Mouse (Mus musculus) G1E (cell line): ENCODE measurements around the gene Mcat. TPM values are rescaled to one million over a fixed set of nuclear protein-coding genes. Genes with fewer than 3 reads are reported as not detected.

Experiments
- ATAC-seq: 2 replicates; pipeline ENCODE4 v1.8.0; 2016; ENCODE audit warnings: mild to moderate bottlenecking; ENCODE audit not compliant: insufficient number of reproducible peaks, poor library complexity, low FRiP score, severe bottlenecking; ENCODE audit errors: extremely low read depth
- DNase-seq: peaks from one replicate; pipeline ENCODE4 v3.0.0; 2012; ENCODE audit warnings: low spot score
- H3K27me3 ChIP-seq: 2 replicates; pipeline ENCODE4 v1.6.1; 2012; ENCODE audit warnings: mild to moderate bottlenecking, low read length, inconsistent platforms; ENCODE audit not compliant: insufficient read depth
- H3K36me3 ChIP-seq: replicated peaks from 2 replicates; pipeline ENCODE3; 2012; ENCODE audit warnings: mild to moderate bottlenecking, inconsistent platforms
- H3K4me1 ChIP-seq: 2 replicates; pipeline ENCODE4 v1.6.1; 2012; ENCODE audit warnings: low read depth, low read length, inconsistent platforms, mixed read lengths; ENCODE audit not compliant: insufficient read depth
- H3K4me3 ChIP-seq: 2 replicates; pipeline ENCODE4 v1.5.1; 2012; ENCODE audit warnings: low read depth, mild to moderate bottlenecking, inconsistent platforms, low read length, moderate library complexity, mixed read lengths
- H3K9me3 ChIP-seq: replicated peaks from 2 replicates; pipeline ENCODE4 v1.6.1; 2012; ENCODE audit warnings: inconsistent platforms
- CTCF ChIP-seq: IDR thresholded peaks from 2 replicates; pipeline ENCODE4 v1.5.1; 2012; ENCODE audit warnings: low read depth, low read length, inconsistent platforms, mixed read lengths
- GATA1 ChIP-seq: IDR thresholded peaks from 2 replicates; pipeline ENCODE4 v1.6.1; 2012; ENCODE audit warnings: borderline replicate concordance, low read length, inconsistent platforms, mixed read lengths
- GATA2 ChIP-seq: IDR thresholded peaks from 2 replicates; pipeline ENCODE4 v1.6.1; 2012; ENCODE audit warnings: low read depth, low read length, inconsistent platforms, borderline replicate concordance
- POLR2AphosphoS5 ChIP-seq: IDR thresholded peaks from 2 replicates; pipeline ENCODE4 v1.6.1; 2012; ENCODE audit warnings: low read depth, low read length, inconsistent platforms; ENCODE audit not compliant: insufficient replicate concordance
- TAL1 ChIP-seq: conservative IDR thresholded peaks from 2 replicates; pipeline ENCODE4 v1.6.1; 2012; ENCODE audit warnings: low read depth, low read length, inconsistent platforms, mixed read lengths
- polyA plus RNA-seq: library from polyadenylated mRNA; stranded (reverse); fragments of >175 nt; gene quantifications from 2 replicates; pipeline ENCODE4 v1.2.3, GENCODE M21; 2012
- total RNA-seq, 2 experiments: library from RNA; stranded (forward) in 1 of 2; stranded (reverse) in 1 of 2; fragments of 200-1000 nt in 1 of 2; fragments of >200 nt in 1 of 2; fragmentation: Nextera tagmentation in 1 of 2; gene quantifications; 2 replicates each; pipeline ENCODE4 v1.2.3; 2014 to 2017

Mcat gene
- total RNA-seq (2014; fragmentation: Nextera tagmentation) (8.5 and 17.7 TPM in 2 replicates), total RNA-seq (2017) (13.4 and 14.0 TPM in 2 replicates), polyA plus RNA-seq (17.1 and 20.2 TPM in 2 replicates)

DNA sequence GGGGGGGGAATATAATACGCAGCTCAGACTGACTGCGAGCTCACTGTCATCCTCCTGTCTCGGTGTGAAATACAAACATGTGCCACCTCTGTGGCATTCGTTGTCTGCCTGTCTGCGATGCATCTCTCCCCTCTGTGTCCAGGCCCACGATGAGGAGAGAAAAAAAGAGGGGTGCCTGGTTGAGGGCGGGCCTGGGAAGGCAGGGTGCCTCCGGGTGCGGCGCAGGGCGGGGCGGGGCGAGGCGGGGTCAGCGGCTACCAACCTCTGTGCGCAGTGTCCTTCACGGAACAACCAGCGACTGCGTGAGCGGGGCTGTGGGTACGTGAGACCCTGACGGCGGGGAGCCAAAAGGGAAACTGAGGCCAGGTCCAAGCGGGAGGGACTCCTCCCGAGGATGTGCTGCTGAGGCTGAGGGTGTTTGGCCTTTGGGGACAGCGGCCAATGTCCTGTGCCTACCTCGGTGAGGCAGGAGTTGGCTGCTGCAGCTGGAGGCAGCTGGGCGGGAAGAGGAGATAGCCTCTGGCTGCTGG lies at the start of gene Mcat, which contains the start of gene Tspo:
TSS of gene Mcat (minus strand) at position 461 of the 530 bp plus-strand sequence.
TSS of gene Tspo (plus strand) at position 266 of the 530 bp plus-strand sequence.
- peak; percentile 56 for DNase-seq
- Histone ChIP-seq H3K27me3 (no peaks in the 10 kb centered on the region), H3K36me3 (peaks cover 9% of the 10 kb centered on the region), H3K4me1 (peaks cover 61% of the 10 kb centered on the region), H3K9me3 (no peaks in the 10 kb centered on the region), H3K4me3 (peak within 1 kb of the TSS; percentile 87)
- TF ChIP-seq CTCF (no peak), TAL1 (no peak), GATA1 (no peak), POLR2AphosphoS5 (no peak), GATA2 (no peak)
- peak; percentile 43 for ATAC-seq

DNA sequence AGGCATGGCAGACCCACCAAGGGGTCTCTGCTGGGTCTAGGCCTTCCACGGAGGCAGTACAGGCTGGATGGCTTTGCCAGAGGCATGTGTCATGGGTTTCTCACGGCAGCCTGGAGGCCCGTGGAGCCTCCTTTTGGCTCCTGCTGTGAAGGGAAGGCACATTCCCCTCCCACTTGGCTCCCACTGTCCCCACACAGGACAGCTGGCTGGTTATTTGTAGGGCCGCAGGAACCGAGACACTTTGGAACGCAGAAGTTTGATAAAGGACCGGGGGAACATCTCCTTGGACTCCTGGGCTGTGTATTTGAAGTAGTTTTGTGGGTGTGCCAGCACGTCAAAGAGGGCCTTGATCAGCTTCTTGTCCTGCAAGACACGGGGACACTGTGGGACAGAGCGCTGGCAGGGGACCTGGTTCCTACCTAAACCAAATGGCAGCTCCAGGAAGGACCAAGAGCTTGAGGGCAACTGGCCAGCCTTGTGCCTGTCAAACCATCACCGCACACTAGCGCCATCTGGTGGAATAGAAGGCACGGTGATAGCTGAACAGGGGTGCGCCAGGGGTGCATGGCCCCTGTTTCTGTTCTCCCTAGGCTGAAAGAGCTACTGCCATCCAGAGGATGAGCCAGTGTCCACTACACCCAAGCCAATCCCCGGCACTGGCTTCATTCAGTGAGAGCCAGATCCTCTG lies 43.7 kb upstream of the Mcat start:
- ATAC-seq (peak; percentile 67), DNase-seq (peak; percentile 79)
- Histone ChIP-seq H3K4me3 (no peak overlapping the region), H3K4me1 (peaks cover 46% of the 10 kb centered on the region), H3K9me3 (no peaks in the 10 kb centered on the region), H3K27me3 (peaks cover 35% of the 10 kb centered on the region), H3K36me3 (peaks cover 2% of the 10 kb centered on the region)
- peak; percentile 91 for TF ChIP-seq CTCF
- TF ChIP-seq GATA1: no peak
- no peak for TF ChIP-seq GATA2
- TF ChIP-seq POLR2AphosphoS5: no peak
- TF ChIP-seq TAL1: no peak

GRCm38 (mm10) chr15:83606700-83607099 lies 43.1 kb upstream of the Mcat start:
- Histone ChIP-seq H3K9me3 (no peaks in the 10 kb centered on the region), H3K27me3 (peaks cover 30% of the 10 kb centered on the region), H3K36me3 (peaks cover 2% of the 10 kb centered on the region), H3K4me3 (no peak overlapping the region), H3K4me1 (peaks cover 51% of the 10 kb centered on the region)
- TF ChIP-seq POLR2AphosphoS5 (no peak), GATA1 (no peak), CTCF (no peak), GATA2 (no peak), TAL1 (no peak)
- no peak for ATAC-seq
- no peak for DNase-seq

GRCm38 (mm10) chr15:83606216-83606615 lies 42.6 kb upstream of the Mcat start:
- Histone ChIP-seq H3K27me3 (peaks cover 28% of the 10 kb centered on the region), H3K4me1 (peaks cover 55% of the 10 kb centered on the region), H3K9me3 (no peaks in the 10 kb centered on the region), H3K4me3 (no peak overlapping the region), H3K36me3 (peaks cover 2% of the 10 kb centered on the region)
- TF ChIP-seq GATA2: no peak
- TF ChIP-seq TAL1: no peak
- TF ChIP-seq GATA1: no peak
- TF ChIP-seq CTCF: no peak
- no peak for TF ChIP-seq POLR2AphosphoS5
- ATAC-seq (no peak), DNase-seq (no peak)

DNA sequence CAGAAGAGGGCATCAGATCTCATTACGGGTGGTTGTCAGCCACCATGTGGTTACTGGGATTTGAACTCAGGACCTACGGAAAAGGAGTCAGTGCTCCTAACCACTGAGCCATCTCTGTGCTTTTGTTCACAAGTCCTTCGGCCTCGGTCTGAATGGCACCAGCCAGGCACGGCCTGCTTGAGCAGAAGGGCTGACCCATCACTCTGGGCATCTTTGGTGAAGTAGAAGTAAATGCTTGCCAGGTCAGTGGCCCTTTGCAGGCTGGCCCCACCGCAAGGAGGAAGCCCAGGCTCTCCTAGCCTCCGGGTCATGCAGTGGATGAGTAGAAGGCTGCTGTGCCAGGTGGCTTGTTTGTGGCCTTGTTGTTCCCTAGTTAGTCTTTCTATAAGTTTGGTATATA lies 39.8 kb upstream of the Mcat start:
- Histone ChIP-seq H3K4me3 (no peak overlapping the region), H3K9me3 (no peaks in the 10 kb centered on the region), H3K4me1 (peaks cover 72% of the 10 kb centered on the region), H3K27me3 (peaks cover 8% of the 10 kb centered on the region), H3K36me3 (peaks cover 7% of the 10 kb centered on the region)
- TF ChIP-seq CTCF: no peak
- TF ChIP-seq TAL1: no peak
- TF ChIP-seq GATA1: no peak
- no peak for TF ChIP-seq POLR2AphosphoS5
- no peak for TF ChIP-seq GATA2
- DNase-seq: no peak
- no peak for ATAC-seq

GRCm38 (mm10) chr15:83603046-83603396 lies 39.4 kb upstream of the Mcat start:
- DNase-seq (no peak), ATAC-seq (no peak)
- Histone ChIP-seq H3K36me3 (peaks cover 7% of the 10 kb centered on the region), H3K9me3 (no peaks in the 10 kb centered on the region), H3K27me3 (peaks cover 4% of the 10 kb centered on the region; the same call in 1 of the 2 replicates), H3K4me1 (peaks cover 72% of the 10 kb centered on the region), H3K4me3 (no peak overlapping the region)
- TF ChIP-seq GATA1: no peak
- no peak for TF ChIP-seq POLR2AphosphoS5
- TF ChIP-seq TAL1: no peak
- TF ChIP-seq CTCF: no peak
- TF ChIP-seq GATA2: no peak

DNA sequence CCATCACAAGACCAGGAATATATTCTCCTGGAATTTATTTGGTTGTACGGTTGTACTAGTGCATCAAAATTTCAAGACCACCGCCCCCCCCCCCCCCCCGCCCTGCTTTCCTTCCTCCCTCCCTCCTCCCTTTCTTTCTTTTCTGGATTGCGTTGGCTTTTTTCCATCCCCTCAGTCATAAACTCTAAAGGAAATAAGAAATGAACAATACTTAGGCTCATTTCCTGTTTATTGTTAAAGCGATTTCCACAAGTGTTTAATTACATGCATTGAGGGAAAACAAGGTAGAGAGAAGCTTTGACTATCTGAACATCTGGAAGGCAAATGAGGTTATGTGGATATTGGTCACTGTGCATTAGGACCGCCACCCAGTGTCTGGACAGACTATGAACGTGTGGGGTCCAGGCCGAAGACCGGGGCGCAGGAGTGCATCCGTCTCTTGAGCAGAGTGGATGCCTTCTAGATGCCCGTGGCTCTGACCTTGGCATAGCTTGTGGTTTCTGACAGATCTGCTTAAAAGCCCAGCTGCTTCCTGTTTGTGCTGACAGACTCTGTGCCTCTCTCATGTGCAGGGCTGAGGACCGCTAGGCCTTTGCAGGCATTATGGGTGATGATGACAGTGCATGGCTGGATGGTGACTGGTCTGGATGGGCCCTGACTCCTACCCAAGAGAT lies 38.9 kb upstream of the Mcat start:
- ATAC-seq (peak; percentile 50), DNase-seq (peak; percentile 41)
- peaks cover 7% of the 10 kb centered on the region for H3K36me3 ChIP-seq
- H3K9me3 ChIP-seq: no peaks in the 10 kb centered on the region
- TF ChIP-seq GATA1: no peak
- no peak for TF ChIP-seq CTCF
- no peak for TF ChIP-seq GATA2
- TF ChIP-seq TAL1: no peak
- no peaks in the 10 kb centered on the region for H3K27me3 ChIP-seq
- no peak overlapping the region for H3K4me3 ChIP-seq
- H3K4me1 ChIP-seq: peaks cover 70% of the 10 kb centered on the region
